Mouse (Mus musculus) kidney, postnatal 4 days (tissue): ENCODE results near the gene Gm7970.
"Not testable (repeated sequence)": the region's sequence is repeated elsewhere in the genome, so short reads cannot be mapped to it uniquely, and the experiment has no call there.

Experiments used
- DNase-seq, 2 experiments: peaks; one replicate each; pipeline ENCODE4 v3.0.0; 2021; ENCODE audit warnings: mixed read lengths in 2 of 2

The Gm7970 gene

GRCm38 (mm10) chr14:41555483-41555882, at the start of gene Gm7970:
Gene Gm7970 (minus strand): TSS chr14:41555583.
- not testable (repeated sequence) for DNase-seq

GRCm38 (mm10) chr14:41600935-41601334, 45.6 kb upstream of the Gm7970 start:
- not testable (repeated sequence) for DNase-seq

- DNase-seq = not testable (repeated sequence)
Measured at GRCm38 (mm10) chr14:41586346-41586745, 31.0 kb upstream of the Gm7970 start.

- DNase-seq = not testable (repeated sequence)
Measured at GRCm38 (mm10) chr14:41572911-41573310, 17.5 kb upstream of the Gm7970 start, which contains the start of gene 1700049E17Rik2. Gene 1700049E17Rik2 (plus strand): TSS chr14:41573211.

GRCm38 (mm10) chr14:41524695-41525094, 30.7 kb downstream of the Gm7970 start:
- DNase-seq = not testable (repeated sequence)

- peak; percentile 4 to 12 for DNase-seq
Measured at GRCm38 (mm10) chr14:41520683-41521082, 34.7 kb downstream of the Gm7970 start.
